Mouse (Mus musculus) adrenal gland, postnatal 36 days (tissue): Measurements from ENCODE around the gene Ssxb3. TPM values are rescaled to one million over a fixed set of nuclear protein-coding genes. Genes with fewer than 3 reads are reported as not detected.
"Not testable (repeated sequence)": the region's sequence is repeated elsewhere in the genome, so short reads cannot be mapped to it uniquely, and the experiment has no call there.

Experiments
- DNase-seq, 2 experiments: peaks; one replicate each; pipeline ENCODE4 v3.0.0; 2021; ENCODE audit warnings: mixed read lengths in 1 of 2
- long read RNA-seq, 2 experiments: library from polyadenylated mRNA; stranded (forward); transcript quantifications; one replicate each; pipeline ENCODE4 v2.0.0; 2021; ENCODE audit warnings: borderline sequencing depth in 2 of 2
- total RNA-seq, 2 experiments: library from RNA; stranded (reverse); gene quantifications; 2 replicates each; pipeline ENCODE4 v1.2.3; 2021

The Ssxb3 gene
- total RNA-seq, result not detected
- long read RNA-seq, experiment 1, result 0 reads
- long read RNA-seq, experiment 2, result 0 reads

DNA sequence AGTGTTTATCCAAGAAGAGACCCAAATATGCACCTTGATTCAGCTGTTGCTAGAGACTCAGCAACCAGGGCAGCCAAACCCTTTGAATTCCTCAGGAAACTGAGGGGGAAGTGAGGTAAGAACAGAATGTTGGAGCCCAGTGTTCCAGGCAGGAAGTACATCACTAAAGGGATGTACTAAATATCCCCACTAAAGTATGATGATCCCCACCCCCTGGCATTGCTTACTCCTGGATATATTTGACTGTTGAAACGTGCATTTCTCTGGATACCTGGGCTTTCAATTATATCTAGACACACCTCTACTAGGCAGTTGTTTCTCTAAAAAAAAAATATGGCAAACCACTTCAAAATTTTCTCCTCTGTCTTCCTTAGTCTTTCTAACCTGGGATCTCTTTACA lies at the start of gene Ssxb3:
Gene Ssxb3, minus strand, starts transcription at position 101 of the 400 bp plus-strand sequence.
- DNase-seq, result not testable (repeated sequence)

DNA sequence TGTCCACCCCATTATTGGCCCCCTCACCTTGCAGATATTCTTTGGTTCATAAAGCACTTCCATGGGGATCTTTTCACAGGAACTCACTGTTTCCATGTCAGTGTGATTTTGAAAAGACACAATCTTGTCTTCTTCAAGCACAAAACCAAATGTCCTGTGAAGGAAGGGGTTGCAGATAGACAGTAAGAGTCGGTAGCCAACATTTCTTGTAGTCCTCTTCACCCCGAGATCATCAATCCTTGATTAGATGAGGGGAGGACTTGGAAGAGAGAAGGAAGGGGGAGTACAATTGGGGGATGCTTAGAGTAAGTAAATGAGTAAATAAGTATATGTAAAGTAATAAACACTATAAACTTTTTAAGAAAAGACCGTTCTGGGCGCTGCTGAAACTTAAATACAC lies 43.5 kb downstream of the Ssxb3 start, which contains the start of gene Ssxb6:
Gene Ssxb6, minus strand, starts transcription at position 101 of the 400 bp plus-strand sequence.
- DNase-seq, result not testable (repeated sequence)

Other genes starting within 250 kb of the Ssxb3 start
- not detected for gene Ssxb9, start 224.8 kb downstream of the Ssxb3 start, total RNA-seq
- gene Ssxb1, start 178.5 kb downstream of the Ssxb3 start, total RNA-seq, result not detected
- gene Ssxb2, start 130.1 kb downstream of the Ssxb3 start, total RNA-seq, result not detected
- gene Gm14459, start 66.9 kb downstream of the Ssxb3 start, total RNA-seq, result not detected
- gene Ssxb6, start 43.6 kb downstream of the Ssxb3 start, total RNA-seq, result not detected
- not detected for gene Ssxb8, start 99.0 kb upstream of the Ssxb3 start, total RNA-seq
- not detected for gene Ssx9, start 156.6 kb upstream of the Ssxb3 start, total RNA-seq
- not detected for gene Ssxb5, start 211.9 kb upstream of the Ssxb3 start, total RNA-seq